Mouse (Mus musculus) heart, postnatal 0 days (tissue): ENCODE data around the gene Mgat4e.

Source experiments
- CTCF ChIP-seq: IDR thresholded peaks from 2 replicates; pipeline ENCODE4 v1.5.1; 2016; ENCODE audit warnings: antibody characterized with exemption, control low read depth, low read depth
- EP300 ChIP-seq: IDR thresholded peaks from 2 replicates; pipeline ENCODE4 v1.6.1; 2016; ENCODE audit warnings: antibody characterized with exemption, low read depth

DNA sequence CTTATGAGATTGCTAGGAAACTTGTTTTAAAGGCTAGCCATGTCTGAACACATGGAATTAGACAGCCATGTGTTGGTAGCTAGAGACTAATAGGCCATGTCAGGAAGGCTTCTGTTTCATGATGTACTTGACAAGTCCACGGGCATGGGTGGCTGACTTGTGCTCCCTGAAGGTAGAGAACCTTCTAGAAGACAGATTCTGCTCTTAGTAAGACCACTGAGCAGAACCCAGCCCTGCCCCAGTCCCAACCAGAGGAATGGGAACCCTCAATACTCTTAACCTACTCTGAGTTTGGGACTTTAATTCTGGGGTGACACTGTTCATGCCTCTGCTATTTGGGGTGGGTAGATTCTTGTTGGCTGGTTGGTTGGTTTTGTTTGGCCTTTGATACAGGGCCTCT is 24.5 kb downstream of the Mgat4e start:
- no peak for TF ChIP-seq CTCF
- no peak for TF ChIP-seq EP300
